Mouse (Mus musculus) ES-E14 (cell line): Measurements from ENCODE around the gene Hfe2. TPM values are rescaled to one million over a fixed set of nuclear protein-coding genes. Genes with fewer than 3 reads are reported as not detected.
A peak's percentile ranks its signal among the peaks of the same experiment; 100 is the strongest.

Source experiments
- DNase-seq: peaks from one replicate; pipeline ENCODE4 v3.0.0-alpha.2; 2013; ENCODE audit warnings: low read depth, low spot score
- H3K27ac ChIP-seq: 2 replicates; pipeline ENCODE4 v1.5.1; 2012; ENCODE audit warnings: low read depth, mild to moderate bottlenecking, low read length, moderate library complexity, mixed read lengths; ENCODE audit not compliant: poor library complexity, insufficient read depth, severe bottlenecking
- H3K36me3 ChIP-seq: 2 replicates; pipeline ENCODE4 v1.6.1; 2012; ENCODE audit warnings: mild to moderate bottlenecking, low read length, moderate library complexity, mixed read lengths; ENCODE audit not compliant: control insufficient read depth, poor library complexity, insufficient read depth, severe bottlenecking
- H3K4me1 ChIP-seq, 2 experiments: fragments of 150-350 bp in 1 of 2; sonication (generic) in 1 of 2; 2 replicates each; pipeline ENCODE4 v1.6.1; 2012; ENCODE audit warnings: low read length in 2 of 2, mild to moderate bottlenecking in 1 of 2, mixed read lengths in 1 of 2; ENCODE audit not compliant: control insufficient read depth in 2 of 2, insufficient read depth in 2 of 2, poor library complexity in 1 of 2
- H3K4me3 ChIP-seq, 2 experiments: fragments of 150-350 bp in 1 of 2; sonication (generic) in 1 of 2; 2 replicates each; pipeline ENCODE4 v1.5.1; 2012; ENCODE audit warnings: low read length in 2 of 2, low read depth in 1 of 2, mild to moderate bottlenecking in 1 of 2, mixed read lengths in 1 of 2; ENCODE audit not compliant: insufficient read depth in 1 of 2, poor library complexity in 1 of 2, severe bottlenecking in 1 of 2
- H3K9ac ChIP-seq: 2 replicates; pipeline ENCODE4 v1.6.1; 2012; ENCODE audit warnings: low read depth, mild to moderate bottlenecking, low read length, mixed read lengths; ENCODE audit not compliant: poor library complexity, insufficient read depth, severe bottlenecking
- H3K9me3 ChIP-seq: fragments of 150-350 bp; sonication (generic); 2 replicates; pipeline ENCODE4 v1.6.1; 2012; ENCODE audit warnings: low read depth, mild to moderate bottlenecking, low read length; ENCODE audit not compliant: control insufficient read depth, insufficient read depth
- CHD2 ChIP-seq: IDR thresholded peaks from 2 replicates; pipeline ENCODE4 v1.6.1; 2014; ENCODE audit warnings: mild to moderate bottlenecking, low read depth, low read length, inconsistent platforms
- HCFC1 ChIP-seq: IDR thresholded peaks from 2 replicates; pipeline ENCODE4 v1.6.1; 2012; ENCODE audit warnings: low read length, inconsistent platforms, borderline replicate concordance; ENCODE audit not compliant: insufficient read depth
- MAFK ChIP-seq: IDR thresholded peaks from 2 replicates; pipeline ENCODE4 v1.6.1; 2014; ENCODE audit warnings: mild to moderate bottlenecking, low read depth, low read length, inconsistent platforms; ENCODE audit not compliant: insufficient read depth
- ZC3H11A ChIP-seq: IDR thresholded peaks from 2 replicates; pipeline ENCODE4 v1.6.1; 2012; ENCODE audit warnings: low read depth, mild to moderate bottlenecking, inconsistent platforms, low read length, borderline replicate concordance
- ZNF384 ChIP-seq: IDR thresholded peaks from 2 replicates; pipeline ENCODE4 v1.6.1; 2012; ENCODE audit warnings: low read depth, low read length, inconsistent platforms
- in situ Hi-C, 2 experiments: fragments of 600-800 bp; cut with MboI; formaldehyde crosslinking; loops; one replicate each; pipeline ENCODE4 v1.15.1; 2025; ENCODE audit warnings: low sequenced_read_pairs in 2 of 2, inconsistent platforms in 1 of 2; ENCODE audit not compliant: unreplicated experiment in 2 of 2
- total RNA-seq: library from RNA; depleted of rRNA; stranded (reverse); fragments of 300-350 nt; gene quantifications from 2 replicates; pipeline ENCODE4 v1.2.3, GENCODE M21; 2012

Gene Hfe2
- total RNA-seq, 1 experiment = 1.0 TPM

- peak overlapping the region; percentile 77 for H3K9ac ChIP-seq
- H3K27ac ChIP-seq = peak overlapping the region; percentile 47
- TF ChIP-seq CHD2 (no peak), MAFK (peak; percentile 94)
- H3K4me1 ChIP-seq = no peaks in the 10 kb centered on the region; a peak in 1 of 4 replicates
- in situ Hi-C loops = no loop called here
- no peaks in the 10 kb centered on the region for H3K9me3 ChIP-seq
- no peaks in the 10 kb centered on the region for H3K36me3 ChIP-seq
- H3K4me3 ChIP-seq = peak overlapping the region; percentile 77 to 83
- peak; percentile 76 for DNase-seq
Observed at GRCm38 (mm10) chr3:96500691-96501265, 24.2 kb upstream of the Hfe2 start.

DNA sequence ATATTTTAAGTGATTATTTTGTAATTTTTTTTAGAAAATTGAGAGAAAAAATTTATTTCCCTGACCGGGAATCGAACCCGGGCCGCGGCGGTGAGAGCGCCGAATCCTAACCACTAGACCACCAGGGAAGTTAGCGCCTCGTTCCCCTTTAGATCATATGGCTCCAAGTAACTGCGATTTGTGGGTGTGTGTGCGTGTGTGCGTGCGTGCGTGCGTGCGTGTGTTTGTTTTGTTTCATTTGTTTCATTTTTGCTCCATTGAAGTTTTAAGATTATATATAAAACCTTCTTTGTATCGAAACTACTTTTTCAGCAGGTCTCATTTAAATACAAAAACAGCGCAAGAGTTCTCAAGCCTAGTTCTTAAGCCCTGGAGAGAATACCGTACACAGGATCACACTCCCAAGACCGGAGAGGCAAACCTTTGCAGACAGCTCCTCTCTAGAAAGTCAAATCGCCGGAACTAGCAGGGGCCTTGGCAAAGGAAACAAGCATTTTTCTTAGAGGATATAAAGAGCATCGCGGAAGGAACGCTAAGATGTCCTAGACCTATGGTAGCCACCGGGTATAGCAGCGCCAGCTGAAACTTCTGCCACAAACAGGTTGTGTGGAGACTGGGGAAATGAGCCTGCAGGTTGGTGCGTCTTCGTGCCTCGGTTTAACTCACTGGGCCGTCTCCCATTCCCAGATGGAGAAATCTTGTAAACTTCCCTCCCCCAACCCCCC is 23.4 kb upstream of the Hfe2 start:
- no peaks in the 10 kb centered on the region for H3K9me3 ChIP-seq
- no peak overlapping the region for H3K27ac ChIP-seq
- H3K4me1 ChIP-seq = no peaks in the 10 kb centered on the region; a peak in 1 of 4 replicates
- in situ Hi-C loops = no loop called here
- H3K9ac ChIP-seq = peak overlapping the region; percentile 70; the same call in 1 of the 2 replicates
- peak; percentile 78 for DNase-seq
- no peaks in the 10 kb centered on the region for H3K36me3 ChIP-seq
- H3K4me3 ChIP-seq = peak overlapping the region; percentile 72 to 83
- TF ChIP-seq ZNF384 = no peak
- TF ChIP-seq MAFK = peak; percentile 79
- TF ChIP-seq ZC3H11A = no peak
- no peak for TF ChIP-seq HCFC1
- TF ChIP-seq CHD2 = no peak

GRCm38 (mm10) chr3:96502181-96503082 is 22.5 kb upstream of the Hfe2 start:
- H3K9ac ChIP-seq = peak overlapping the region; percentile 59; the same call in 1 of the 2 replicates
- H3K9me3 ChIP-seq = no peaks in the 10 kb centered on the region
- no peak for DNase-seq
- in situ Hi-C loops = no loop called here
- peak overlapping the region; percentile 72 to 83 for H3K4me3 ChIP-seq
- TF ChIP-seq MAFK = no peak
- TF ChIP-seq HCFC1 = no peak
- TF ChIP-seq ZNF384 = no peak; the same call in 1 of the 2 replicates
- no peak for TF ChIP-seq ZC3H11A
- TF ChIP-seq CHD2 = no peak
- no peaks in the 10 kb centered on the region for H3K36me3 ChIP-seq
- H3K27ac ChIP-seq = no peak overlapping the region
- peaks cover 0 to 4% of the 10 kb centered on the region in 2 experiments; a peak in 2 of 4 replicates for H3K4me1 ChIP-seq

GRCm38 (mm10) chr3:96503083-96503450 is 21.9 kb upstream of the Hfe2 start:
- H3K4me1 ChIP-seq = peaks cover 0 to 4% of the 10 kb centered on the region in 2 experiments; a peak in 2 of 4 replicates
- no peaks in the 10 kb centered on the region for H3K9me3 ChIP-seq
- no peak overlapping the region for H3K27ac ChIP-seq
- no peaks in the 10 kb centered on the region for H3K36me3 ChIP-seq
- TF ChIP-seq ZNF384 (no peak; the same call in 1 of the 2 replicates), ZC3H11A (no peak), CHD2 (no peak), HCFC1 (no peak), MAFK (no peak)
- H3K9ac ChIP-seq = no peak overlapping the region; the same call in 1 of the 2 replicates
- in situ Hi-C loops = no loop called here
- DNase-seq = peak; percentile 83
- peak overlapping the region; percentile 72 to 83; a peak in 3 of 4 replicates for H3K4me3 ChIP-seq
